Mouse (Mus musculus): ENCODE results near the gene Nrxn1.

Gene Nrxn1

DNA sequence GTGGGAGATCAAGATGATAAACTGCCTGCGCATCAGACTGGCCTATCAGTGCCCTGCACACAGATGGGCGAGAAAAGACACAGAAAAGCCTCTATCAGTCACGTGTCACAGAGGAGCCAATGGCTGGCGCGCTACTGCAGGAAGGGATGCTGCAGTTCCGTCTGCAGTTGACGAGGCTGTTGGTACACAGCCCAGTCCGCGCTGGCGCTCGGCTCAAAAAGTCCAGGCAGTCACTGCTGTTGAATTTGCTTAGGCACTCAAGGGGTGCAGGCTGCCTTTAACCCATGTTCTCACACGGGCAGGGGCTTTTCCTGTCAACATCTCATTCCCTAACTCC is 1004.6 kb downstream of the Nrxn1 start:
- peak; percentile 7 for DNase-seq (ENCODE audit: low read depth, low spot score)

DNA sequence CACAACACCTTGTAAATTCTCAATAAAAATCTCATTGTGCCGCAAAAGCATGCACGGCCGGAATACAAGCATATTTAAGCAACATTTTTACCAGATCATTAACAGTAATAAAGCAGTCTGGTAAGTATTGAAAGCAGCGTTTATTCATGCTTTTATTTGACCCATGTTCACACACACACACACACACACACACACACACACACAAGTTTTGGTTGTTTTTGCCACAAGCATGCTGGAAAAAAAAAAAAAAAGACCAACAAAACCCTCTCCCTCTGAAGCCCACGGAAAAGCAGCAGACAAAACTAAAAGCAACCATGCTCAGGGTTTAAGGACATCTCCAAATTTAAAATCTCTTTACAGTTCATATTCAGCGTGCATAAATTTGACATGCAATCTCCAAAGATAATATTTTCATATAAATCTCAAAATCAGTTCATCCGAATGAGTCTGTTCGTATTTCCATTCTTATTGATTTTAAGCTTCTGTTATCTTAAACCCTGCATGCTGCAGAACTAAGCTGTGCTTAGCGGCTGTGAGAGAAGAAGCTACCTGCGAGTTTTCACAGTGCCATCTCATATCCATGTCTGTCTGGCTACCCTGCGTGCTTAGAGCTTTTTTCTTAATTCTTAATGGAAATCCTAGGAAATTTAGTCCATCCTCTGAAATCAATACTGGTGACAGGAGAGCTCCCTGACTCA is 1005.1 kb downstream of the Nrxn1 start:
- no peak for DNase-seq (ENCODE audit: low read depth, low spot score)

DNA sequence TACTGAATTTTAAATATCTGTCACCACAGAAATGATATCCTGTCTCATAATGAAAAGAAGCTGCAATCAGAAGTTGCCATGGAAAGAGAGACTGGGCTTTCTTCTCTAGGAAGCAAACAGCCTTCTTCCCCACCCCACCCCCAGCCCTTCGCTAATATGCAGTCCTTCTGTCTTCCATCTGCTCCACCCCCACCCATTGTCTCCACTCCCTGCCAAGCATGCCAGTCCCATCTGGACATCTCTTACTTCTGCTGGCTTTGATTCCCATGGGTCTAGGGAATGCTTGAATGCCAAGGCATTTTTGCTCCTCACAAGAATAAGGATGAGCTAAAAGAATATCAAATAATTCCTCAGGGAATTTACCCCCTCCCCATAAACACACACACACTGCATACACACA is 1006.0 kb downstream of the Nrxn1 start:
- DNase-seq (ENCODE audit: low read depth, low spot score), result no peak

GRCm38 (mm10) chr17:90079003-90079402 is 1013.9 kb downstream of the Nrxn1 start:
- DNase-seq (ENCODE audit: low read depth, low spot score), result no peak

GRCm38 (mm10) chr17:90078488-90078887 is 1014.4 kb downstream of the Nrxn1 start:
- DNase-seq (ENCODE audit: low read depth, low spot score), result no peak

GRCm38 (mm10) chr17:90062866-90063265 is 1030.0 kb downstream of the Nrxn1 start:
- DNase-seq (ENCODE audit: low read depth, low spot score), result no peak

DNA sequence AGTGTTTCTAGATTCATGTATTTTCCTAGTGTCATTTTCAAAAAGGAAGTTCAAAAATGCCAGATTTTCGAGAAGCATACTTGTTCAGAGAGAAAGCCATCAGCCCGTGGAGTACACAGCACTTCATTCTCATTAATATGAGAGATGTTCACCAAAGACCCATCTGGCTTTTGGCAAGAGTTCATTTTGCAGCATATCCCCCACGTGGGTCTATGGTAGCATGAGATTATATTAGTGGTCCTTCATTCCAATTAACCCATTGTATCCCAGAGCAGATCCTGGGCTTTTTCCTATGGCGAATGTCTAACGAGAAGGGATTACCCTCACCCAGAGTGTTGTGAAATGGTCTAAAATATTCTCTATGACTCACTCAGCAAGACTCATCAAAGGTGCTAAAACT is 1032.0 kb downstream of the Nrxn1 start:
- DNase-seq (ENCODE audit: low read depth, low spot score), result no peak

- no peak for DNase-seq (ENCODE audit: low read depth, low spot score)
Measured at GRCm38 (mm10) chr17:90060168-90060567, 1032.7 kb downstream of the Nrxn1 start.

- no peak for DNase-seq (ENCODE audit: low read depth, low spot score)
Measured at GRCm38 (mm10) chr17:90059320-90060111, 1033.4 kb downstream of the Nrxn1 start.

- no peak for DNase-seq (ENCODE audit: low read depth, low spot score)
Measured at GRCm38 (mm10) chr17:90054312-90054711, 1038.6 kb downstream of the Nrxn1 start.

DNA sequence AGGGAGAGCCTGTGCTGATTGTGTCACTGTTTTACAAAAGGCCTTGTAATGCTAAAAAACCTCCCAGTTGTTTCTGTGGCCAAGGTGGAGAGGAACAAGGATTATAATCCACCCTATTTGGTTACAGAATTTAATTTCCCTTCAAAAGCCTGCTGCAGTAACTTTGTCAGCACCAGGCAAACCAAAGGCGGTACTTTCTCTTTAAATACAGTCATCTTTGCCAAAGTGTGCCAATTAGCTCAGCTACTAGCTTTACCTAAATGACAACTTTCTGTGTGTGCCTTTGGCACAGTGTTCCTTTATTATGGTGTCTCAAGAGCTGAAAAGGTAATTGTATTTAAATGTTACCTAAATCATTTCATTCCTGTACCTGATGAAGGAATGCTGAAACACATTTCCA is 1053.6 kb downstream of the Nrxn1 start:
- no peak for DNase-seq (ENCODE audit: low read depth, low spot score)

DNA sequence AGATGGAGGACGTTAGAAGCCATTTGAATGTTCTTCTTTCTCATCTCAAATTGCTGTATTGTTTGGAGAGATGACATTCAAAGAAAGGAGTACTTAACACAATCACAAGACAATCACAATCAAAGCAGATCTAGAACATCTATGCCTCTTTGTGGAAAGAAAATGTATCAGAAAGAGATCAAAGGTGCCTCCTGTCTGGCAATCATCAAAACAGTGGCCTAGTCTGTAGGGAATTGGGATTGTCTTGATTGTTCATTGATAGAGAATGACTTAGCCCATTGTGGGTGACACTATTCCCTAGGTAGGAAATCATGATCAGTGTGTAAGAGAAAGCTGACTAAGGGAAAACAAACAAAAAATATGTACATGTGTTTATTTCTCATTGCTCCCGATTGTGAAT is 1060.5 kb downstream of the Nrxn1 start:
- no peak for DNase-seq (ENCODE audit: low read depth, low spot score)

DNA sequence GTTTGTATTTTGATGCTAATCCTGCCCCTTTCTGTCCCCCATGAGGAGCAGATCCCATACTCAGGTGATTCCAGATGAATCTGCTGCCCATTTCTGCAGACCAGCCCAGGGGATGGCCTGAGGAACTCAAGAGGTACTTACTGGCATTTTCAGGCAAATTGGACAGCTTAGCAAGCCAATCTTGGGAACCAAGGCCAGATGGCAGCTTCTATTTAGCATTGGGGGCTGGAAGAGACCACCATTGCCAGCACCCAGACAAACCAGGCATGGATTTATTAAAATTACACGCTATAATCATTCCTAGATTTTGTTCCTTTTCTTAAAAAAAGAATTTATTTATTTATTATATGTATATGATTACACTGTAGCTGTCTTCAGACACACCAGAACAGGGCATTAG is 1076.2 kb downstream of the Nrxn1 start:
- DNase-seq (ENCODE audit: low read depth, low spot score), result no peak

DNA sequence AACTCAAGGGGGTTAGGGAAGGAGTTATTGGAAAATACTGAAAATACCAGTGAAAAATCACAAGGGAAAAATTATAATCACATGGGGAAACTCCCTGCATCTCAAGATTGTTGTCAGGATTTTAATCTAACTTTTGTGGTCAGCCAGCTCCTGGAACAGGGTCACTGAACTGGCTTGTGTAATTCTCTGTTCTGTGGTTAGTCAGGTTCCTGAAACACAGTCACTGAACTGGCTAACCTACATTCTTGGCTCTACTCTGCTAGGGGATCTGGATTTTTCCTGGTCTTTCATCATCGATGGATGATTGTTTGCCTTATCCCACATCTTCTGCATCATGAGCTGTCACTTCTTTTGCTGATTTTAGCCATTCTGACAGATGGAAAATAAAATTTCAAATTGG is 1081.1 kb downstream of the Nrxn1 start:
- no peak for DNase-seq (ENCODE audit: low read depth, low spot score)

GRCm38 (mm10) chr17:90007438-90008109 is 1085.3 kb downstream of the Nrxn1 start:
- DNase-seq (ENCODE audit: low read depth, low spot score), result no peak

- no peak for DNase-seq (ENCODE audit: low read depth, low spot score)
Measured at GRCm38 (mm10) chr17:89990651-89991050, 1102.2 kb downstream of the Nrxn1 start.
